Mouse (Mus musculus) embryo, embryonic 10.5 days (tissue): Measurements from ENCODE around the gene Usp21.
A peak's percentile ranks its signal among the peaks of the same experiment; 100 is the strongest.
"Not testable (repeated sequence)": the region's sequence is repeated elsewhere in the genome, so short reads cannot be mapped to it uniquely, and the experiment has no call there.

Experiments used
- DNase-seq: peaks from one replicate; pipeline ENCODE4 v3.0.0-alpha.2; 2015; ENCODE audit warnings: low spot score

Gene Usp21

GRCm38 (mm10) chr1:171245353-171245752 lies 42.4 kb downstream of the Usp21 start:
- DNase-seq: no peak

GRCm38 (mm10) chr1:171241952-171242351 lies 45.8 kb downstream of the Usp21 start:
- DNase-seq: not testable (repeated sequence)

DNA sequence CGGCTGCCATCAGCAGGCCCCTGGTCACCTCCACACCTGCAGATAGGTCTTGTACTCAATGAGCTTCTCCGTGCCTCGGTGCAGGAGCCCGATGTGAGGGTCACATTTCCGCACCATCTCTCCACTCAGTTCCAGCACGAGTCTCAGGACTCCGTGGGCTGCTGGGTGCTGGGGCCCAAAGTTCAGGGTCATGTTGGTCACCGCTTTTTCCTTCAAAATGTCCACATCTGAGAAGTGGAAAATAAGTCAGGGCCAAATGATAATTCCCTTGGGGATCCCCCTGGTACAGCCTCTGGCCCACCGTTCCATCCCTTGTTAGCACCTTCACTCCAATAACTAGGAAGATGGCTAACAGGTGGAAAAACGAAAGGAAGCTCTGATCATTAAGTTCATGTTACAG lies 46.9 kb downstream of the Usp21 start:
- no peak for DNase-seq

GRCm38 (mm10) chr1:171239992-171240744 lies 47.6 kb downstream of the Usp21 start:
- DNase-seq: no peak

DNA sequence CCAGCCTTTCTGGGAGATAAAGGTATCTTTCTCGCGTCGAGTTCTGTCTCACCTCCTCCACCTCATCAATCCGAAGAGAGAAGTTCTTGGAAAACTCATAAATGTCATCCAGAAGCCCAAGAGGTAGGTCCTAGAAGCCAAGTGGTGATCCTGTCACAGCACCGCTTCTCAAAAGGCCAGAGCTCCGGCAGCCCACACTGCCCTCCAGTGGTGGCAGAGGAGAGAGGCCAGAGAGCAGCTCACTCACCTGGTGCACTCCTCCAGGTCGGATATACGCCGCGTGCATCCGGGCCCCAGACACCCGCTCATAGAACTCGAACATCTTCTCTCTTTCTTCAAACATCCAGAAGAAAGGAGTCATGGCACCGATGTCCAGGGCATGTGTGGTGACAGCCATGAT lies 49.3 kb downstream of the Usp21 start:
- DNase-seq: peak; percentile 76

DNA sequence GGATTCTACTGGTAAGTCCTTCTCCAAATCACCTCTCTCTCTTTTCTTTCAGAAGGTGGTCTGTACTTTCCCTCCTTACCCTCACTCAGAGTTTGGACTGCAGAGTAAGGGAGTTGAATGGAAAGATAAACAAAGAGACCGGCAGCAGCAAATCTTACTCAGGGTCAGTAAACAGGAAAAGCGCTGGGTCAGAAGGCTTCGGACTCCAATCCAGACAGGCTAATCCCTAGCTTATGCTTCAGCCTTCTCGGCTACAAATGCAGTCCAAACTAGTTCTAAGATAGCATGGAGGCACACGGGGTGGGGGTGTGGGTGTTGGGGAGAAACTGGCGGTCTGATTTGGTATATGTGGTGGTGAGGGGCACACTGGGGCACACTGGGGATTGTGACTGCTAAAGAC lies 50.4 kb downstream of the Usp21 start:
- no peak for DNase-seq

- no peak for DNase-seq
Observed at GRCm38 (mm10) chr1:171235791-171236190, 52.0 kb downstream of the Usp21 start.

DNA sequence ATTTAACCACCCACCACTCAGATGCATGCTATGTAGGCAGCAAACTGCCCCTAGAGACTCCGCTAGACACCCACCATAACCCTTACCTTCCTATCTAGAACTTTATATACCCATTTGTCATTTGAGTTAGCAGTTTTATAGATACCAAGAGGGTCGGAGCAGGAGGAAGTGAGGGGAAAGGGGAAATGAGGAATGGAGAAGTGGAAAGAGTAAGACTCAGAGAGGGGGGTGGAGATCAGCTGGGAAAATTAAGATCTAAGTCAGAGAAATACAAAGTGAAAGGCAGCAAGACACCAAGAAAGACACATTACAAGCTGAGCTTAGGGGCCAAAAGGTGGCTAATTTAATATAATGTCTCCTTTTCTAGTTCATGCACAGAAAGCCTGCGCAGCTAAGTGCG lies 53.3 kb downstream of the Usp21 start:
- no peak for DNase-seq

- DNase-seq: no peak
Observed at GRCm38 (mm10) chr1:171234126-171234525, 53.7 kb downstream of the Usp21 start, which contains the start of gene Fcer1g. Gene Fcer1g (minus strand): TSS chr1:171234365.

- DNase-seq: no peak
Observed at GRCm38 (mm10) chr1:171232800-171233730, 54.7 kb downstream of the Usp21 start.

GRCm38 (mm10) chr1:171232348-171232747 lies 55.4 kb downstream of the Usp21 start:
- DNase-seq: no peak
